Mouse (Mus musculus): ENCODE results near the gene Tgfb1.

Gene Tgfb1

GRCm38 (mm10) chr7:25721776-25722175 is 35.0 kb downstream of the Tgfb1 start:
- in situ Hi-C loops (cut with MboI, MseI): loop anchor here in 1 of 2 experiments (25.0 kb wide), 1 partner anchor 1466 kb away; the partner anchor contains the start of genes BC024978, Gm21983, Mia and Rab4b

- in situ Hi-C loops (cut with MboI, MseI): no loop called here
Measured at GRCm38 (mm10) chr7:25725886-25726285, 39.1 kb downstream of the Tgfb1 start.

GRCm38 (mm10) chr7:25727800-25728199 is 41.0 kb downstream of the Tgfb1 start:
- in situ Hi-C loops (cut with MboI, MseI): no loop called here

GRCm38 (mm10) chr7:25729396-25729795 is 42.6 kb downstream of the Tgfb1 start:
- in situ Hi-C loops (cut with MboI, MseI): no loop called here

- in situ Hi-C loops (cut with MboI, MseI): no loop called here
Measured at GRCm38 (mm10) chr7:25729862-25730261, 43.1 kb downstream of the Tgfb1 start.

GRCm38 (mm10) chr7:25731294-25732055 is 44.7 kb downstream of the Tgfb1 start:
- in situ Hi-C loops (cut with MboI, MseI): no loop called here

- in situ Hi-C loops (cut with MboI, MseI): loop anchor here in 1 of 2 experiments (5.0 kb wide), 1 partner anchor 33 kb away; no protein-coding TSS in a partner anchor
Measured at GRCm38 (mm10) chr7:25734991-25735390, 48.2 kb downstream of the Tgfb1 start.

- in situ Hi-C loops (cut with MboI, MseI): loop anchor here in 1 of 2 experiments (5.0 kb wide), 1 partner anchor 35 kb away; no protein-coding TSS in a partner anchor
Measured at GRCm38 (mm10) chr7:25736920-25737319, 50.1 kb downstream of the Tgfb1 start.

- in situ Hi-C loops (cut with MboI, MseI): loop anchor here in 1 of 2 experiments (5.0 kb wide), 1 partner anchor 36 kb away; no protein-coding TSS in a partner anchor
Measured at GRCm38 (mm10) chr7:25738277-25738676, 51.5 kb downstream of the Tgfb1 start.

- in situ Hi-C loops (cut with MboI, MseI): no loop called here
Measured at GRCm38 (mm10) chr7:25746844-25747243, 60.0 kb downstream of the Tgfb1 start.

GRCm38 (mm10) chr7:25753076-25753475 is 66.3 kb downstream of the Tgfb1 start:
- in situ Hi-C loops (cut with MboI, MseI): no loop called here

GRCm38 (mm10) chr7:25753643-25754438 is 67.0 kb downstream of the Tgfb1 start:
- in situ Hi-C loops (cut with MboI, MseI): no loop called here

- in situ Hi-C loops (cut with MboI, MseI): no loop called here
Measured at GRCm38 (mm10) chr7:25754439-25754737, 67.6 kb downstream of the Tgfb1 start.
